Mouse (Mus musculus) testis, adult 2 months (tissue): Measurements from ENCODE around the gene Ebf4. TPM values are rescaled to one million over a fixed set of nuclear protein-coding genes. Genes with fewer than 3 reads are reported as not detected.

Experiments
- H3K27ac ChIP-seq: fragments of 200-500 bp; 2 replicates; pipeline ENCODE4 v1.5.1; 2012; ENCODE audit warnings: low read depth, low read length; ENCODE audit not compliant: control insufficient read depth, insufficient read depth
- H3K27me3 ChIP-seq: fragments of 200-500 bp; 2 replicates; pipeline ENCODE4 v1.6.1; 2012; ENCODE audit warnings: mild to moderate bottlenecking, low read length, moderate library complexity; ENCODE audit not compliant: control insufficient read depth, insufficient read depth
- H3K36me3 ChIP-seq: fragments of 200-500 bp; 2 replicates; pipeline ENCODE4 v1.6.1; 2012; ENCODE audit warnings: mild to moderate bottlenecking, low read length; ENCODE audit not compliant: control insufficient read depth, insufficient read depth
- H3K4me1 ChIP-seq: fragments of 200-500 bp; 2 replicates; pipeline ENCODE4 v1.6.1; 2012; ENCODE audit warnings: low read length; ENCODE audit not compliant: control insufficient read depth, insufficient read depth
- H3K4me3 ChIP-seq: fragments of 200-500 bp; 2 replicates; pipeline ENCODE4 v1.5.1; 2012; ENCODE audit warnings: low read depth, mild to moderate bottlenecking, low read length, moderate library complexity, mixed read lengths; ENCODE audit not compliant: control insufficient read depth
- CTCF ChIP-seq: fragments of 200-500 bp; IDR thresholded peaks from 2 replicates; pipeline ENCODE4 v1.5.1; 2012; ENCODE audit warnings: low read depth, mild to moderate bottlenecking, inconsistent platforms, low read length, moderate library complexity; ENCODE audit not compliant: control insufficient read depth, insufficient read depth, insufficient replicate concordance
- POLR2A ChIP-seq: fragments of 200-500 bp; IDR thresholded peaks from 2 replicates; pipeline ENCODE4 v1.6.1; 2012; ENCODE audit warnings: low read depth, mild to moderate bottlenecking, inconsistent platforms, low read length, moderate library complexity; ENCODE audit not compliant: control insufficient read depth
- polyA plus RNA-seq: library from polyadenylated mRNA; depleted of rRNA; stranded (reverse); fragments of >200 nt; gene quantifications from 2 replicates; pipeline ENCODE4 v1.2.3, GENCODE M21; 2012

Ebf4 gene
- polyA plus RNA-seq, 1 experiment, result 2.4 TPM

DNA sequence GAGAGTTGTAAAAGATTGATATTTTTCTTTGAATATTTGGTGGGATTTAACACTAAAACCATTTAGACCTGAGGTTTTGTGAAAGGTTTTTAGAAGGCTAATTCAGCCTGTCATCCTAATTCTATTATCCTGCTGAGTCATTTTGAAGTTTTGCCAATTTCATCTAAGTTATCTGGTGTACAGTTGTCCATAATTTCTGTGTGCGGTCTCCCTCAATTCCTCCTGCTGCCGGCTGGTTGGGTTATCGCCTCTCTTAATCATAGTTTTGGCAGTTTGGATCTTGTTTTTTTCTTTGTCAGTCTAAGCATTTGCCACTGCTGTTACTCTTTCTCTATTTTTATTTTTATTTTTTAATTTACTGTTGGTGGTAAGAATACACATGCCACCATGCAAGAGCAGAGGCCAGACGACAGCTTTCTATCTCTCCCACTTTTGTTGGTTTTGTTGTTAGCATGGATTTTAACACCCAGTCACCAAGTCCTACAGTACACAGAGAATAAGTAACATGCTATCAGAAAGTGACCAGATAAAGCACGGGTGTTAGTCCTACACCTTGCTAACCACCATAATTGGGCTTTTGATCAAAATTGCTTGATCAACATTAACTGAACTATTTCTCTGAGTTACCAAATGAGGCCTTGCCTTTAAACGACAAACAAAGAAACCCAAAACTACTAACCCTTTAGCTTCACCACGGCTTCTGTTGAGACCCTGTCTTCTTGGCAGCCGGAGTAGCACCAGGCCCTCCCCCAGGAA lies 45.7 kb downstream of the Ebf4 start:
- TF ChIP-seq POLR2A, result no peak
- no peak for TF ChIP-seq CTCF
- Histone ChIP-seq H3K27ac (no peak overlapping the region), H3K4me3 (no peak overlapping the region), H3K4me1 (no peaks in the 10 kb centered on the region), H3K27me3 (no peaks in the 10 kb centered on the region), H3K36me3 (no peaks in the 10 kb centered on the region)

DNA sequence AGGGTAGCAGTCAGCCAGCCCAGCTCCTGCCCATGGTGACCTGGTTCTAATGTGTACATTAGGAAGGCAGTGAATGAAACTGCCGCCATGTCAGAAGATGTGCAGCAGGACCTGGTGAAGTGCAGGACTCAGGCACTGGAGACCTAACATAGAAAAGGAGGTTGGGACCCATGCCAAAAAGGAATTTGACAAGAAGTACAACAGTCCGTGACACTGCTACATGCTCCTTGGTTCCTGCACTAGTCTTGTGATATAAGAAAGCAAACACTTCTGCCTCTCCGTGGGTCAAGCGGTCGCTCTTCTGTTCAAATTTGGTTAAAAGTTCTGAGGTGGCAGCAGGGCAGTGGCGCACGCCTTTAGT lies 46.2 kb downstream of the Ebf4 start:
- H3K4me1 ChIP-seq, result no peaks in the 10 kb centered on the region
- no peaks in the 10 kb centered on the region for H3K36me3 ChIP-seq
- no peak overlapping the region for H3K4me3 ChIP-seq
- no peaks in the 10 kb centered on the region for H3K27me3 ChIP-seq
- no peak overlapping the region for H3K27ac ChIP-seq
- TF ChIP-seq POLR2A (no peak), CTCF (no peak)

- no peaks in the 10 kb centered on the region for H3K4me1 ChIP-seq
- no peaks in the 10 kb centered on the region for H3K36me3 ChIP-seq
- no peaks in the 10 kb centered on the region for H3K27me3 ChIP-seq
- no peak overlapping the region for H3K4me3 ChIP-seq
- TF ChIP-seq CTCF (no peak), POLR2A (no peak)
- no peak overlapping the region for H3K27ac ChIP-seq
These were observed 55.4 kb downstream of the Ebf4 start for GRCm38 (mm10) chr2:130350376-130350775.

GRCm38 (mm10) chr2:130351758-130352339 lies 56.9 kb downstream of the Ebf4 start:
- TF ChIP-seq CTCF (no peak), POLR2A (no peak)
- no peaks in the 10 kb centered on the region for H3K4me1 ChIP-seq
- no peaks in the 10 kb centered on the region for H3K27me3 ChIP-seq
- no peaks in the 10 kb centered on the region for H3K36me3 ChIP-seq
- no peak overlapping the region for H3K27ac ChIP-seq
- no peak overlapping the region for H3K4me3 ChIP-seq

DNA sequence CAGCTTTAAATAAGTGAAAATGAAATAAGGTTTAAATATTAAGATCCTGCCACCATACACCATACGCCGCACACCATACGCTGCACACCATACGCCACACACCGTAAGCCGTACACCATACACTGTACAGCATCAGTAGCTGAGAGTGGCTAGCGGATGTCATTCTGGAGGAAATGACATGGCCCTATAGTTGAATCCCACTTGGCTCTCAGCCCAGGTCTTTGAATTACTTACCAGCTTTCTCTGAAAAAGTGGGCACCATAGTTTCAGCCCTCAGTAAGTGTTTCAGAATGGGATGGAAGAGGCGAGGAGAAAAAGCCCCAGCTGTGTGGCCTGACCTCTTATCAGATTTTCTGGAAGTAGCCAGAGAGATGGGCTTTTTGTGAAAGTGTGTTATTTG lies 58.4 kb downstream of the Ebf4 start:
- TF ChIP-seq POLR2A (no peak), CTCF (no peak)
- Histone ChIP-seq H3K27ac (no peak overlapping the region), H3K27me3 (no peaks in the 10 kb centered on the region), H3K4me3 (no peak overlapping the region), H3K4me1 (no peaks in the 10 kb centered on the region), H3K36me3 (no peaks in the 10 kb centered on the region)

- Histone ChIP-seq H3K4me1 (no peaks in the 10 kb centered on the region), H3K36me3 (no peaks in the 10 kb centered on the region), H3K4me3 (no peak overlapping the region), H3K27me3 (no peaks in the 10 kb centered on the region), H3K27ac (no peak overlapping the region)
- TF ChIP-seq CTCF (no peak), POLR2A (no peak)
These were observed 58.9 kb downstream of the Ebf4 start for GRCm38 (mm10) chr2:130353889-130354288.

DNA sequence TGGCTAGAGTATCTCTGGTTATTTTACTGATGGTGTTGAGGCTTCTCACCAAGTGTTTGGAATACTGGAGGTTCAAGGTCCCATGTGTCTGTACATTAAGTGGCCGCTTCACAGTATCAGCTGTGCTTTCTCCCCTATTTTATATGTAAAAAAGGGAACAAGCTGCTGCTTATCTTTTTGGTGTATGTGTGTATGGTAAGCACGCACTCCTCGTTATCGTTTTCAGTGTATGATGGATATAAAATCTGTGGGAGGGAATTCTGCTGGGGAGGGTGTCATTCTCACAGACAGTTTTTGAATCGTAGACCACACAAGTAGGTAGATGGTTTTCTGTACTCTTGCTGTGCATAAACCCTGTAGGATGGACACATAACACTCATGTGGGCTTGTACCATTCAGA lies 62.6 kb downstream of the Ebf4 start:
- no peaks in the 10 kb centered on the region for H3K27me3 ChIP-seq
- TF ChIP-seq POLR2A (no peak), CTCF (no peak)
- H3K27ac ChIP-seq, result no peak overlapping the region
- no peak overlapping the region for H3K4me3 ChIP-seq
- H3K36me3 ChIP-seq, result no peaks in the 10 kb centered on the region
- H3K4me1 ChIP-seq, result peaks cover 8% of the 10 kb centered on the region
